Mouse (Mus musculus): ENCODE measurements around the gene Farp1.
"Not testable (repeated sequence)": the region's sequence is repeated elsewhere in the genome, so short reads cannot be mapped to it uniquely, and the experiment has no call there.

Gene Farp1

DNA sequence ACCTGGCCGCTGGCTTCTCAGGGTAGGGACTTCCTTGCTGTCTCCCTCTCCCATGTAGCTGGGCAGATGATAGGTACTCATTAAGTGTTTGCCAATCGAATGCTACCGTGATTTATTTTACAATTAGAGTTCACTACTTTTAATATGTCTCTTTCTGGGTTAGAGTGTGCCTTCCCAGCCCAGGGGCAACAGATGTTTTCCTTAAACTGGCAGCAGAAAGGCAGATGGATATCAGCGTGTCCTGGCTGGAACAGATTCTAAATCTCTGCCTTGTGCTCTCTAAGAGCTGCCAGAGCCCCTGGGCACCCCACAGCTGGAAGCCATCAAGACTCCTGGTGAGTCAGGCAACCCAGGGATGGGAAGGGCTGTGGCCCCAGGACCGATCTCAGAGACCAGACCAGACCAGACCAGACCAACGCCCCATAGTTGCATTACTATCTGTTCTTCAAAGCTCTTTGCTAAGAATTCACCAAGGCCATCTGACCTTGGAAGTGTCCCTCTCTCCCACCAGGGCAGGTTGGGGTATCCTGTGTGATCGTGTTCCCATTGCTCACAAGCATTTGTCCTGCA is 69.8 kb downstream of the Farp1 start:
- DNase-seq (ENCODE audit: low spot score) = no peak

GRCm38 (mm10) chr14:121106906-121107305 is 71.9 kb downstream of the Farp1 start:
- DNase-seq (ENCODE audit: low spot score) = no peak

DNA sequence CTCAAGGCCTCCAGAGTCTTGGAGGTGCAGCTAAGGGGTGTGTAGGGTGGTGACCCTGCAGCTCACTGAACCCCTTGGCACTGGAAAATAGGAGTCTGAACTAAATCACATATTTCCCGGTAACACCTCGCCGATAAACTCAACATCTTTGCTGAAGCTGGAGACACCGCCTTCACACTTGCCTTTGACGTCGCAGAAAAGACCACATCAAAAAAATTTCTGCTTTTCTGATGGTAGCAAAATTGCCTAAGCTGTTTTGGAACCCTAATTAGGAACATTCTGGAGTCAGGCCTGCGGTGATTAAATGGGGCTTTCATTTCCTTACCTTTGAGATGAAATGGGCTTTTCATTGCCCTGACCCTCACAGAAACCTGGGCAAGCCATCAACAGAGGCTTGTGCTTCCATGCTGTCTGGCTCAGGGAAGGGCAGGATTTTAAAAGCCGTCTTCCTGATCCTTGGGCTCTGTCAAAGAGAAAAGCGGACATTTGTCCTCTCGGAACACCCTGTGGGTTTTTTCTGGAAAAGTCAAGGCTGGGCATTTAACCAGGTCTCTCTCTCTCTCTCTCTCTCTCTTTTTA is 72.8 kb downstream of the Farp1 start:
- DNase-seq (ENCODE audit: low spot score) = no peak

GRCm38 (mm10) chr14:121108439-121109115 is 73.6 kb downstream of the Farp1 start:
- no peak for DNase-seq (ENCODE audit: low spot score)

GRCm38 (mm10) chr14:121109116-121109504 is 74.1 kb downstream of the Farp1 start:
- DNase-seq (ENCODE audit: low spot score) = no peak

DNA sequence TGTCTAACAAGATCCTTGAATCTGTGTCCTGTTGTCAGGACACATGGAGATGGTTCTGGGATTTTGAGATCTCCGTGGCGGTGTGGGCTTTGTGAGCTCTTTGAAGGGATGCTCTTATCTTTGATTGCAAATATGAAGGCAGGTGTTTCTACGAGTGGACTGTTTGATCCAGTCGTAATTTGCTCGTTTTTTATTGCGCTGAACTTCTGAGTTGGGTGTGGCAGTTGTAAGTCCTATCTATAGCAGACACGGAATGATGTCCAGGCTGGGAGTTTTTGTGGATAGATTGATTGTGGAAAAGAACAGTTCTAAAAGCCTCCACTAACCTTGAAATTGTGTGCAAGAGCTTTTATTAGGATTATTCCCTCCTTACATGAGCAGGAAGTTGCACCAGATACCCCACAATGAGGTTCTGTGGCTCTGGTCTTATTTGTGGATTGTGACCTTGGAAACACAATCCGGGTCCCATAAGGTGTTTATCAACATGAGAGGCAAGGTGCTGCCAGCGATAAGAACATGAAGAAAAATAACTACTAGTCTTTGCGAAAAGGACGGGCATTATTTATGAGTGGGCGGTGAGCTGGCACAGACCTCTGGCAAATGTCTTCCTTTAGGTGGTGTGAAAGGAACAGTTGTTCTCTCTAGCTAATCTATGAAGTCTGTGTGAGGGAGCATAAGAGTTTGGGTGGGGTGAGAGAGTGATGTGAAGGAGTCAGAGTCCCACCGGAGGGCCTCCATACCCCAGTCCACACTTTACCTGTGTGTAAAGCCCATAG is 75.7 kb downstream of the Farp1 start:
- DNase-seq (ENCODE audit: low spot score) = peak; percentile 58

- no peak for DNase-seq (ENCODE audit: low spot score)
Measured at GRCm38 (mm10) chr14:121112061-121112460, 77.1 kb downstream of the Farp1 start.

GRCm38 (mm10) chr14:121113785-121114184 is 78.8 kb downstream of the Farp1 start:
- no peak for DNase-seq (ENCODE audit: low spot score)

GRCm38 (mm10) chr14:121116696-121117095 is 81.7 kb downstream of the Farp1 start:
- DNase-seq (ENCODE audit: low spot score) = no peak

- no peak for DNase-seq (ENCODE audit: low spot score)
Measured at GRCm38 (mm10) chr14:121118860-121119259, 83.9 kb downstream of the Farp1 start.

DNA sequence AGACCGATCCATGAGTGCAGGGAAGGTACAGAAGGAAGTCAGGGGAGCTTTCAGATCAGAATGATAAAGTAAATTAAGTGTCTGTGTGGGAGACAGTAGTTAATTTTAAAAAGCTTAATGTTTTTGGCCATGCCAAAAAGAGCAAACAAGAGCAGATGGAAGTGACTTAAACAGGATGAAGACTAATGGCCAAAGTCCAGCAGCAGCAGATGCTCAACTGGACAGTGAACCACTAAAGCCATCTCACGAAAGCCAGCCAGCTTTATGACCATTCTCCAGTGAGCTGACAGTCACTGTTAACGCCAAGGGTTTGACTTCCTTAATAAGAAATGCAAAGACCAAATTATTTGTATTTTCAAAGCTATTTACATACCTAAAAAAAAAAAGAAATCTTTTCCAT is 86.7 kb downstream of the Farp1 start:
- no peak for DNase-seq (ENCODE audit: low spot score)

- no peak for DNase-seq (ENCODE audit: low spot score)
Measured at GRCm38 (mm10) chr14:121122852-121123251, 87.9 kb downstream of the Farp1 start.

GRCm38 (mm10) chr14:121124409-121125010 is 89.5 kb downstream of the Farp1 start:
- DNase-seq (ENCODE audit: low spot score) = peak; percentile 5

GRCm38 (mm10) chr14:121125651-121126050 is 90.7 kb downstream of the Farp1 start:
- DNase-seq (ENCODE audit: low spot score) = peak; percentile 12

DNA sequence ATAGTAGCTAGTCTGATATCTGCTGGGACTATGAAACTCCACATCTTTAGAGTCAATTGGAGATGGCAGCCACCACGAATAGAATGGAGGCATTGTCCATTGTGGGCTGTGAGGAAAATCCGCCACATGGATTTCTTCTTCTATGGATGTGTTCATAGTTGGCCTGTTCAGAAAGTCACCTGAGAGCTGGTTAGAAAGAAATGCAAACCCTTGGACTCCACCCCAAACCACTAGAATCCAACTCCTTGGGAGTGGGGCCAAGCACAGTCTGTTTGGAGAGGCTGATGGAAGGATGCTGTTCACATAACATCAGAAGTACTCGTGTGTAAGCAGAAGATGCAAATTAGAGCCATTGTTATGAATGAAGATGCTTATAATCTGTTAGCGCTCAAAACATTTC is 91.3 kb downstream of the Farp1 start:
- no peak for DNase-seq (ENCODE audit: low spot score)

GRCm38 (mm10) chr14:121128858-121129800 is 94.1 kb downstream of the Farp1 start:
- no peak for DNase-seq (ENCODE audit: low spot score)

DNA sequence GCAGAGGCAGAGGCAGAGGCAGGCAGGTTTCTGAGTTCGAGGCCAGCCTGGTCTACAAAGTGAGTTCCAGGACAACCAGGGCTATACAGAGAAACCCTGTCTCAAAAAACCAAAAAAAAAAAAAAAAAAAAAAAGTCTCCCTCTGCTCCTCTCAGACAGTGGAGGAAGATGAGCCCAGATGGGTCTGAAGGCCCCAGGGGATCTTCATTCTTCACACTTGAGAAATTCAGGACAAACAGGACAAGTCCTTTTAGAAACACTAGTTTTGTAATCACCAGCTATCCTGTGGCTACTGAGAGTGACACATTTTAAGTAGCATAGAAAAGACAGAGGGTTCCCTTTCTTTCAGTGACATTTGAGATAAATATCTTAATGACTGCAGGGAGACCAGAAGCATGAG is 95.4 kb downstream of the Farp1 start:
- not testable (repeated sequence) for DNase-seq (ENCODE audit: low spot score)

DNA sequence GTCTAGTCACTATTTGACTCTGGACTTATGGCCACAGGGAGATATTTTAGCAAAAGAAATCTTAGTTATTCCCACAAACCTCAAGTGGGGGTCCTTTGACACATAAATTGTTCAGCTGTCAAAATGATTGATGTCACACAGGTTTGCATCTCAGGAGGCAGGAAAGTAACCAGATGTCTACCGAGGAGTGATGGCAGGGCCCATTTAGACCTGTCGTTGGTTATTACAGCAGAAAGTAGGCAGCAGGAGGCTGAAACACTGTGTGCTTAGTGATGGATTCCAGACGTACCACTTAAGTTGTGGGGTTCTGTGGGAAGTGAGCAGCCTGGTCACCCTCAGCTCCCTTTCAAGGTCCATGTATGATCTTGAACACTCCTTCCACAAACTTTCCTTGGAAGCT is 99.4 kb downstream of the Farp1 start:
- no peak for DNase-seq (ENCODE audit: low spot score)

- no peak for DNase-seq (ENCODE audit: low spot score)
Measured at GRCm38 (mm10) chr14:121143831-121144455, 108.9 kb downstream of the Farp1 start.

DNA sequence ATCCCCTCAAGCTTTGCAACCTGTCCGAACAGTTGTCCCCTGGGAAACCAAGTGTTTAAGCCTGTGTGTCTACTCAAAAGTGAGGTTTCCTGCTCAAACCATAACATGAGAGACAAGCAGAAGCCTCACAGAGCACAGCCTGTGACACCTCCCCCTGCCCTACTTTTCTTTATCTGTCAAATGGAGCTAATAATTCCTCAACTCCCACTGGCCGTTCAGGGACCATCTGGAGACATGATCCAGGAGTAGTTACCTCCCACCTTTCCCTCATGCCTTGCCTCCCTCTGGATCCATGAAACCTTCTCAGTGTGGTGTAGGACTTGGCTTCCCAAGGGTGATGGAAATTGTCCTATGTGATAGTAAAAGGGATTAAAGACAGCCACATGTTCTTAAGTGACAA is 109.5 kb downstream of the Farp1 start:
- DNase-seq (ENCODE audit: low spot score) = no peak

- DNase-seq (ENCODE audit: low spot score) = no peak
Measured at GRCm38 (mm10) chr14:121145291-121145690, 110.3 kb downstream of the Farp1 start.

All from c-Kit-positive CD71-positive TER-119-positive erythroid progenitor cells, embryonic 14.5 days (primary cell).